In genomic region chr17:34671151-34672066, GRCm38 (mm10) we compare ENCODE assay signal across 9 mouse cellular contexts. TPM values are rescaled to one million over a fixed set of nuclear protein-coding genes. Genes with fewer than 3 reads are reported as not detected.
DNase-seq lines count a peak whose midpoint lies in the region; ATAC-seq lines count a peak whose summit lies in the region.
"Had no signal": no experiment of that assay in that cellular context is flagged by ENCODE, and none has a peak within 500 bp of the region (broad histone marks: within the 10 kb centered on the region; RNA-seq: fewer than 3 reads in every experiment).

No protein-coding gene starts in this region.

- H3K27me3 ChIP-seq in embryonic facial prominence, embryonic 12.5 days: peaks cover 71% of the 10 kb centered on the region
- H3K27me3 ChIP-seq in neural tube, embryonic 14.5 days (ENCODE audit: control insufficient read depth, insufficient read depth, low read length): peaks cover 31% of the 10 kb centered on the region

- peak overlapping the region; percentile 25 for H3K9ac ChIP-seq in embryonic facial prominence, embryonic 12.5 days
- peak overlapping the region; percentile 41 for H3K9ac ChIP-seq in neural tube, embryonic 14.5 days (replicated peaks; ENCODE audit: low read depth, low read length)

- 9% methylated on average over 93 of the region's 93 CpGs for WGBS in embryonic facial prominence, embryonic 12.5 days
- WGBS in neural tube, embryonic 14.5 days: 10% methylated on average over 89 of the region's 93 CpGs

- H3K4me3 ChIP-seq in embryonic facial prominence, embryonic 12.5 days: peak overlapping the region; percentile 34
- peak overlapping the region; percentile 26 for H3K4me3 ChIP-seq in neural tube, embryonic 14.5 days (ENCODE audit: low read depth, low read length)

- H3K27ac ChIP-seq in embryonic facial prominence, embryonic 12.5 days: no peak overlapping the region
- H3K27ac ChIP-seq in neural tube, embryonic 14.5 days (ENCODE audit: low read depth, low read length): no peak overlapping the region

- ATAC-seq in embryonic facial prominence, embryonic 12.5 days (ENCODE audit: insufficient number of reproducible peaks, insufficient read depth, low FRiP score, low TSS enrichment): 0 out of 2 replicates have a peak, but pooled peaks have one; percentile 52
- peak; percentile 63 for ATAC-seq in neural tube, embryonic 14.5 days (ENCODE audit: low read depth)
- ATAC-seq: Patski had no signal

- peak overlapping the region; percentile 57 for H3K4me2 ChIP-seq in embryonic facial prominence, embryonic 12.5 days (replicated peaks)
- peak overlapping the region; percentile 54 for H3K4me2 ChIP-seq in neural tube, embryonic 14.5 days (ENCODE audit: low read depth, low read length)

- intact Hi-C loops in left cerebral cortex, postnatal 36 days (cut with DNase I): no loop called here

- H3K4me1 ChIP-seq in embryonic facial prominence, embryonic 12.5 days: peaks cover 20% of the 10 kb centered on the region
- peaks cover 8% of the 10 kb centered on the region; the same call in 1 of the 2 replicates for H3K4me1 ChIP-seq in neural tube, embryonic 14.5 days (ENCODE audit: control insufficient read depth, insufficient read depth, low read length)

- DNase-seq in kidney, postnatal 10 days: peak; percentile 52
- DNase-seq in kidney, adult 8-10 months: no peak
- DNase-seq in kidney, postnatal 4 days: peak; percentile 54 to 60
- DNase-seq in c-Kit-positive CD71-positive TER-119-positive erythroid progenitor cells, embryonic 14.5 days (ENCODE audit: low spot score): no peak
- no peak for DNase-seq in layer of hippocampus, postnatal 36 days
- DNase-seq in left cerebral cortex, postnatal 36 days (ENCODE audit: low spot score in 2 of 2): no peak

- no peaks in the 10 kb centered on the region for H3K36me3 ChIP-seq in embryonic facial prominence, embryonic 12.5 days
- no peaks in the 10 kb centered on the region for H3K36me3 ChIP-seq in neural tube, embryonic 14.5 days (ENCODE audit: control insufficient read depth, insufficient read depth, low read length)

- no peaks in the 10 kb centered on the region for H3K9me3 ChIP-seq in embryonic facial prominence, embryonic 12.5 days
- H3K9me3 ChIP-seq in neural tube, embryonic 14.5 days (ENCODE audit: control insufficient read depth, low read length): no peaks in the 10 kb centered on the region

RNA-seq across cellular contexts. Expression of gene Tnxb, which starts 1.1 kb away (rescaled TPM):
- polyA plus RNA-seq in embryonic facial prominence, embryonic 12.5 days (2016; fragmentation: Nextera tagmentation; extraction: Ambion mirVana): 0.01 and 0.05 TPM in 2 replicates
- 0.23 and 0.32 TPM in 2 replicates for polyA plus RNA-seq in neural tube, embryonic 14.5 days (2014; fragmentation: Nextera tagmentation; extraction: Ambion mirVana)
- 10 to 100 TPM in 1 of 2 experiments, 1 to 10 TPM in 1; 9.9 to 10.7 TPM for total RNA-seq in layer of hippocampus, postnatal 36 days (2021)
- 1 to 10 TPM; 1.5 to 2.0 TPM for total RNA-seq in left cerebral cortex, postnatal 36 days (2021)

RNA-seq across cellular contexts. Expression of gene Atf6b, which starts 24.5 kb away (rescaled TPM):
- 110 TPM in 2 replicates for polyA plus RNA-seq in embryonic facial prominence, embryonic 12.5 days (2016; fragmentation: Nextera tagmentation; extraction: Ambion mirVana)
- polyA plus RNA-seq in neural tube, embryonic 14.5 days (2014; fragmentation: Nextera tagmentation; extraction: Ambion mirVana): 71.8 and 92.5 TPM in 2 replicates
- total RNA-seq in layer of hippocampus, postnatal 36 days (2021): 100 to 1,000 TPM in 1 of 2 experiments, 10 to 100 TPM in 1; 89.9 to 101 TPM
- 10 to 100 TPM; 63.9 to 66.4 TPM for total RNA-seq in left cerebral cortex, postnatal 36 days (2021)

RNA-seq across cellular contexts. Expression of gene Fkbpl, which starts 26.8 kb away (rescaled TPM):
- polyA plus RNA-seq in embryonic facial prominence, embryonic 12.5 days (2016; fragmentation: Nextera tagmentation; extraction: Ambion mirVana): 16.6 and 16.8 TPM in 2 replicates
- 11.5 and 14.8 TPM in 2 replicates for polyA plus RNA-seq in neural tube, embryonic 14.5 days (2014; fragmentation: Nextera tagmentation; extraction: Ambion mirVana)
- 10 to 100 TPM; 17.9 to 18.0 TPM for total RNA-seq in layer of hippocampus, postnatal 36 days (2021)
- total RNA-seq in left cerebral cortex, postnatal 36 days (2021): 10 to 100 TPM; 12.3 to 14.1 TPM

RNA-seq across cellular contexts. Expression of gene Prrt1, which starts 42.1 kb away (rescaled TPM):
- polyA plus RNA-seq in embryonic facial prominence, embryonic 12.5 days (2016; fragmentation: Nextera tagmentation; extraction: Ambion mirVana): 0.52 and 0.56 TPM in 2 replicates
- polyA plus RNA-seq in neural tube, embryonic 14.5 days (2014; fragmentation: Nextera tagmentation; extraction: Ambion mirVana): 6.7 and 9.3 TPM in 2 replicates
- total RNA-seq in layer of hippocampus, postnatal 36 days (2021): 100 to 1,000 TPM; 317 to 352 TPM
- total RNA-seq in left cerebral cortex, postnatal 36 days (2021): 100 to 1,000 TPM; 148 to 168 TPM

RNA-seq across cellular contexts. Expression of gene Ppt2, which starts 43.1 kb away (rescaled TPM):
- polyA plus RNA-seq in embryonic facial prominence, embryonic 12.5 days (2016; fragmentation: Nextera tagmentation; extraction: Ambion mirVana): 18.0 and 18.8 TPM in 2 replicates
- polyA plus RNA-seq in neural tube, embryonic 14.5 days (2014; fragmentation: Nextera tagmentation; extraction: Ambion mirVana): 21.9 and 25.4 TPM in 2 replicates
- 10 to 100 TPM; 44.4 to 50.8 TPM for total RNA-seq in layer of hippocampus, postnatal 36 days (2021)
- total RNA-seq in left cerebral cortex, postnatal 36 days (2021): 10 to 100 TPM; 37.2 to 47.1 TPM

Comparison
In these comparisons a context has a peak if more than half of its experiments do, and no peak if none do; other contexts are left out.
1. DNase-seq: peak in kidney, postnatal 10 days (single experiment) and kidney, postnatal 4 days (2 of 2); none in kidney, adult 8-10 months (0 of 2), c-Kit-positive CD71-positive TER-119-positive erythroid progenitor cells, embryonic 14.5 days (single experiment), layer of hippocampus, postnatal 36 days (0 of 2) and left cerebral cortex, postnatal 36 days (0 of 2).